Mouse (Mus musculus): ENCODE measurements around the gene Mrps31. TPM values are rescaled to one million over a fixed set of nuclear protein-coding genes. Genes with fewer than 3 reads are reported as not detected.

Mrps31 gene
- 43.1 TPM for polyA plus RNA-seq (2014; fragmentation: Illumina TruSeq; extraction: RNeasy Lipid Tissue Mini Kit (QIAGEN cat#74804); ENCODE audit: low read depth, low replicate concordance)

DNA sequence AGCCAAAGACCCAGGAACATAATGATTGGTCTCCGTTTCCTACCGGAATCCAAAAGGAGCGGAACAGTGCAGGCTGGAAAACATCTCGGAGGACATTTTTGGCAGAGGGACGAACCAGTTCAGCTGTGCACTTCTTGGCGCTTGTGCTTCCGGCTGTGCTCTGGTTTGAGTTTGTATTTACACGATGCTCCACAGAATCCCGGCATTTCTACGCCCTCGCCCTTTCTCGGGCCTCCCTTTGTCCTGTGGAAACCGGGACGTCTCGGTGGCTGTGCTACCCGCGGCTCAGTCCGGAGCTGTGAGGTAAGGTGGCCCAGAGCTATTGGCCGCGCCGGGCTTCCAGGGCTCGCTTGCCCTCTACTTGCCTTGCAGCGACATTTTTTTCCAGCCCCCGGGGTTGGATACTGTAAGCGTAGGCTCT is at the start of gene Mrps31:
TSS of gene Mrps31 (plus strand) at position 80 of the 421 bp plus-strand sequence.

GRCm38 (mm10) chr8:22398142-22398951 is 12.8 kb upstream of the Mrps31 start, which contains the start of gene Slc25a15:
Slc25a15 (minus strand) TSS chr8:22398597.

Other genes with a start within 250 kb of the Mrps31 start
- gene Nek3, start 244.9 kb upstream of the Mrps31 start, polyA plus RNA-seq (2014; fragmentation: Illumina TruSeq; extraction: RNeasy Lipid Tissue Mini Kit (QIAGEN cat#74804); ENCODE audit: low read depth, low replicate concordance), result 2.0 TPM
- 34.9 TPM for gene Ckap2, start 225.5 kb upstream of the Mrps31 start, polyA plus RNA-seq (2014; fragmentation: Illumina TruSeq; extraction: RNeasy Lipid Tissue Mini Kit (QIAGEN cat#74804); ENCODE audit: low read depth, low replicate concordance)
- 30.8 TPM for gene Vps36, start 218.6 kb upstream of the Mrps31 start, polyA plus RNA-seq (2014; fragmentation: Illumina TruSeq; extraction: RNeasy Lipid Tissue Mini Kit (QIAGEN cat#74804); ENCODE audit: low read depth, low replicate concordance)
- 0.69 TPM for gene Thsd1, start 184.0 kb upstream of the Mrps31 start, polyA plus RNA-seq (2014; fragmentation: Illumina TruSeq; extraction: RNeasy Lipid Tissue Mini Kit (QIAGEN cat#74804); ENCODE audit: low read depth, low replicate concordance)
- 18.2 TPM for gene Tpte, start 127.9 kb upstream of the Mrps31 start, polyA plus RNA-seq (2014; fragmentation: Illumina TruSeq; extraction: RNeasy Lipid Tissue Mini Kit (QIAGEN cat#74804); ENCODE audit: low read depth, low replicate concordance)
- 0.97 TPM for gene Slc25a15, start 12.8 kb upstream of the Mrps31 start, polyA plus RNA-seq (2014; fragmentation: Illumina TruSeq; extraction: RNeasy Lipid Tissue Mini Kit (QIAGEN cat#74804); ENCODE audit: low read depth, low replicate concordance)